Mouse (Mus musculus) lung, adult 2 months (tissue): ENCODE measurements around the gene Pik3r5. TPM values are rescaled to one million over a fixed set of nuclear protein-coding genes. Genes with fewer than 3 reads are reported as not detected.

Experiments
- DNase-seq: peaks from one replicate; pipeline ENCODE4 v3.0.0; 2022
- H3K4me1 ChIP-seq: fragments of 200-500 bp; 2 replicates; pipeline ENCODE4 v1.6.1; 2011; ENCODE audit warnings: low read length; ENCODE audit not compliant: control insufficient read depth, insufficient read depth
- H3K4me3 ChIP-seq: fragments of 200-500 bp; replicated peaks from 2 replicates; pipeline ENCODE3; 2011; ENCODE audit warnings: low read depth, mild to moderate bottlenecking, control low read depth, low read length; ENCODE audit errors: extremely low read depth
- CTCF ChIP-seq: fragments of 200-500 bp; IDR thresholded peaks from 2 replicates; pipeline ENCODE4 v1.5.1; 2011; ENCODE audit warnings: mild to moderate bottlenecking, low read length, control low read depth; ENCODE audit not compliant: insufficient read depth
- POLR2A ChIP-seq: fragments of 200-500 bp; IDR thresholded peaks from 2 replicates; pipeline ENCODE4 v1.6.1; 2011; ENCODE audit warnings: low read depth, mild to moderate bottlenecking, control low read depth, low read length, borderline replicate concordance; ENCODE audit errors: extremely low read depth
- WGBS: fragments of 180-500 bp; shearing (Covaris S2); methylation state at CpG from one replicate; pipeline ENCODE4 v1.1.7; 2018; 5-methylcytosine and 5-hydroxymethylcytosine counted together
- polyA plus RNA-seq: library from polyadenylated mRNA; depleted of rRNA; stranded (reverse); fragments of >200 nt; gene quantifications from 2 replicates; pipeline ENCODE4 v1.2.3, GENCODE M21; 2012

The Pik3r5 gene
- polyA plus RNA-seq, 1 experiment = 11.7 TPM

DNA sequence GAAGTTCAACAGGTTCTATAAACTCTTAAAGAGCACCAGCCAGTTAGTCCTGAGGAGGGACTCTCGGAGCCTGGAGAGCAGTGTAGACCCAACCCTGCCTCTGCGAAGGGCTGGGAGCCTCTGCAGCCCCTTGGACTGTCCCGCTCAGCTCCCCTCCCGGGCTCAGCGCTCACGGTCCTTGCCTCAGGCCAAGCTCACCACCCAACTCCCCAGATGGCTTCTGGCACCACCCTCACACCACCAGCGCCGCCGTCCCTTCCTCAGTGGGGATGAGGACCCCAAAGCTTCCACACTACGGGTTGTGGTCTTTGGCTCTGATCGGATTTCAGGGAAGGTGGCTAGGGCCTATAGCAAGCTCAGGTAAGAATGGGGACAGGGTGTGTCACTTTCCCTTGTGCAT lies 60.7 kb downstream of the Pik3r5 start:
- Histone ChIP-seq H3K4me1 (no peaks in the 10 kb centered on the region), H3K4me3 (no peak overlapping the region)
- WGBS = 90% methylated on average over 11 of the region's 11 CpGs
- no peak for DNase-seq
- TF ChIP-seq CTCF (no peak), POLR2A (no peak)

DNA sequence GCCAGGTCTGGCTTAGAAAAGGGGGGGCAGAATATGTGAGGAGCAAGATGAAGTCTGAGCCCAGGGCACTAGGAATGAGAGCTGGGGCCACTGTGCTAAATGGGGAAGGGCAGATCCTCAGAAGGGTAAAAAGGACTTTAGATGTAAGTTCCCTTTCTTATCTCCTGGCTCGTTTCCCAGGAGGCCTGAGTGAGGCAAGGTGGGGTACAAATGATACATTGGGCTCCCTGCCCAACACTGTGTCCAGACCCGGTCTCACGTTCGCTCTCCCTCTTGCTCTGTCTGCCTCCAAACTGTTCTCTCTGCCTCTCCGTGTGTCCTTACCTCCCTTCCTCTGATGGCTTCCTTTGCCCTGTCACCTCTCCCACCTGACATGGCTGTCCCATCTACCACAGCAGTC lies 61.8 kb downstream of the Pik3r5 start:
- TF ChIP-seq CTCF (no peak), POLR2A (no peak)
- H3K4me3 ChIP-seq = no peak overlapping the region
- H3K4me1 ChIP-seq = no peaks in the 10 kb centered on the region
- no peak for DNase-seq
- 52% methylated on average over 5 of the region's 5 CpGs for WGBS

DNA sequence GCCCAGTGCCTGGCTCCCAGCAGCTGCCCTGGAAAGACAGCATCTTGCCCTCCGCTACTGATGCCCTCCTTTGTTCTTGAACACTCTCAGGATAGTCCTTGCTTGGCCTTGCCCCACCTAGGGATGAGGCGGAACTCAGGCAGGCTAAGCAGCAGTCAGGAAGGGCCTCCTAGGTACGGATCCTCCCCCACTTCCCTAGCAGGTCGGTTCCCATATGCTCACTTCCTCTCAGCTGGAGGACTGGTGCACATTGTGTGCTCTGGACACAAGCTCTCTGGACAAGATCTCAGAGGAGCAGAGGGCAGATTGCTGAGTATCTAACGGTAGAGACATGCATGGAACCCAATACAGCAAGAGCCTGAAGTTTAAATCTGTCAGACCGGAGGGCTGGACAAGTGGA lies 65.2 kb downstream of the Pik3r5 start:
- DNase-seq = no peak
- no peak for TF ChIP-seq POLR2A
- no peak for TF ChIP-seq CTCF
- WGBS = 43% methylated on average over 6 of the region's 6 CpGs
- Histone ChIP-seq H3K4me1 (peaks cover 2% of the 10 kb centered on the region; the same call in 1 of the 2 replicates), H3K4me3 (no peak overlapping the region)

DNA sequence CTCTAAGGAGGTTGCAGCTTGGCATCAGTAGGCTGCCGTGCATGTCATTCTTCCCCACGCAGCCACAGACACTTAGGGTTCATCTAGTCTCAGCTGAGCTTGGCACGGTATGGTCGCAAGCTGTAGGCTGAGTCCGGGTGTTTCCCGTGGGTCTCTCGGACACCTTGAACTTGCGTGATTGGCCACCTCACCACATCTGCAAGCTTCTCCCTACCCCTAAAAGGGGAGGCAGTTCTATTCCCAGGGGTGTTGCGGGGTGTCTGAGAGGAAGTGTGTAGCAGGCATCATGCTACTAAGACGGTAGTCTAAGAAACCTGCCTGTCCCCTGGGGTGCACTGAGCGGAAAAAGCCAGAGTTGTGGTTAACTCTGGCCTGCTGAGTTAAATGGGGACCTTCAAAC lies 66.6 kb downstream of the Pik3r5 start:
- TF ChIP-seq CTCF = no peak
- no peak for TF ChIP-seq POLR2A
- Histone ChIP-seq H3K4me3 (no peak overlapping the region), H3K4me1 (peaks cover 3% of the 10 kb centered on the region)
- DNase-seq = no peak
- WGBS = 84% methylated on average over 11 of the region's 11 CpGs

DNA sequence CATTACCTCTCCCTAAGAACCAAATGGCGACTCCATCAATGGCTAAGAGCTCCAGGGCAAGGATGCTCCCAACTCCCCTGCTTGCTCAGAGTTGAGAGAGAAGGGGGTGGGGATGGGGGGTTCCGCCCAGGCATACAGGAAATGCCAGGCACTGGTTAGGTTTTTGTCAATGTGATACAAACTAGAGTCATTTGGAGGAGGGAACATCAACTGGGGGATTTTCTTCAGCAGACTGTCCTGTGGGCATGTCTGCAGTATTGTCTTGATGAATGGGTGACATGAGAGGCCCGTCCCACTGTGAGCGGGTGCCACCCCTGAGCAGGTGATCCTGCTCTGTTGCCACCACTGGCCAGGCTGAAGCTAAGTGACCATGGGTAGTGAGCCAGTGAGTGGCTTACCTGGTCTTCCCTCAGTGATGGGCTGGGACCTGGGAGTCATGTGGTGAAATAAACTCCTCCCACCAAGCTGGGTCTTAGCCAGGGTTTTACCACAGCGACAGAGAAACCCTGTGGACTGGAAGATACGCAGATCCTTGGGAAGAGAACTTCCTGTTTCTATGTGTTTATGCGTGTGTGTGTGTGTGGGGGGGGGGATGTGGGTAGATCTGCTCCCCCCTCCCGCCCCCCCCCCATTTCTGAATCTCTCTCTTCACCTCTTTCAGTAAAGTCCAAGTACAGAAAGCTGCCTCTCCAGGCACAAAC lies 67.2 kb downstream of the Pik3r5 start:
- H3K4me3 ChIP-seq = no peak overlapping the region
- DNase-seq = no peak

DNA sequence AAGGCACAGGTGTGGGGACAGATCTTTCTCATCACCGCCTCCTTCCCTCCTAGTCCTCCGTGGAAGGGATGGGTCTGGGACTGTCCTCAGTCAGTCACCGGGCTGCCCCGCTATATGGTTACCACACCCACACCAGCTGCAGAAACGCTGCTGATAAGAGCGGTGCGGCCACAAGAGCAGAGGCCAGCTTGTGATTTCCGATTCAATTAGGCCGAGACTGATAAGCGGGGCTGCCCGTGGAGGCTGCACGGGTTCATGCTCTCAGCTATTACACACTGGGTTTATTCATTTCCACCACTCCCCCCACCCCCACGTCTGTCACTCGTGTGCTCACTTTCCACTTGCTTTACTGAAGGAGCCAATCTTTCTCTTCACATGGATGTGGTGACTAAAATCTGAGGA lies 69.0 kb downstream of the Pik3r5 start:
- TF ChIP-seq POLR2A = no peak

More for the DNA sequence above, 67.2 kb downstream of the Pik3r5 start:
- TF ChIP-seq CTCF = no peak
- TF ChIP-seq POLR2A = no peak
- H3K4me1 ChIP-seq = peaks cover 5% of the 10 kb centered on the region
- WGBS = 51% methylated on average over 8 of the region's 8 CpGs

DNA sequence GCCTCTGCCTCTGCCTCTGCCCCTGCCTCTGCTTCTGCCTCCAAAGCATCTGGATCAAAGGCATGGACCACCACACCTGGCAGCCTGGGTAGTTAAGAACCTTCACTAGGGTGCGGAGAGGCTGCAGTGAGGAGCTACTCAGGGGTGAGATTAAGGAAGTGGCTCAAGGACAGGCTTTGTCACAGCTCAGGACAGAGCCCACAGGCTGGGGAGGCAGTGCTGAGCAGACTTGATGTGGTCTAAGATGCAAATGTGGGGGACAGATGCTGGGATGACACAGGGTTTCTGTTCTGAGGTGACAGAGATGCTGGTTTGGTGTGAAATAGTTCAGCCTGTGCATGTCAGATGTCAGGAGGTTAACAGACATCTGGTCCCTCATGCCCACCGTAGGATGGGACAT lies 70.5 kb downstream of the Pik3r5 start:
- WGBS = 59% methylated on average over 2 of the region's 2 CpGs
- no peak overlapping the region for H3K4me3 ChIP-seq
- TF ChIP-seq POLR2A (no peak), CTCF (no peak)

More for the DNA sequence above, 69.0 kb downstream of the Pik3r5 start:
- Histone ChIP-seq H3K4me3 (no peak overlapping the region), H3K4me1 (peaks cover 7% of the 10 kb centered on the region)
- 31% methylated on average over 14 of the region's 14 CpGs for WGBS
- DNase-seq = no peak

DNA sequence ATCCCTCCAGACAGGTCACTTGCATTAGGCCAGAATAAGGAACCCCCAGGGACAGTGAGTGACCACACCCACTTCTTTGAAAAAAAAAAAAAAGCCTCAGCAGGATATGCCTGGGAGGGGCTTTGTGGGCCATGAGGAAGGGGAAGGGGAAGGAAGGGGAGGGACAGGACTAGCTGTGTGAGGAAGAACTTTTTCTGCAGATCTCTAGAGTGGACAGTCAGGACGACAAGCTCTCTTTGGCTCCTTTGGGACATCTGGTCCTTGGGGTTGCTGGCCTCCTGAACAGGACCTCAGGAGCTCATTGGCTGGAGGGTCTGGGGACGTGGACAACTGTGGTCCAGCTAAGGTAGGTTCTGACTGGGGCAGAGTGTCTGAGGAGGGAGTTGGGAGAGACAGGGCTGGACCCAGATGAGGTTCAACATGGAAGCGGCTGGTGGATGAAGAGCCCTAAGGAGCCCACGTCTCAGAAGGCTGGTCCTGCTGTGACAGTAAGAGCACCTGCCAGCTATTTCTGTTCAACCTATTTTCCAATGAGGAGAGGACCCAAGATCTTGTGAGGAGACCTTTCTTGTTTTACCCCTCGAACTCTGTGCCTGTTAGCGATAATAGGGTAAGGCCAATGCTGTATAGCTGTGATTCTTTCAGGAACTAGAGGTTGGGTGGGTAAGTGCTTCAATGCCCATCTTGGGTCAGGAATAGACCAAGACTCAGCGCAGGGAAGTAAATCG lies 71.1 kb downstream of the Pik3r5 start, which contains the start of gene Pik3r6:
Gene Pik3r6 (plus strand): TSS at position 118 of the 728 bp plus-strand sequence.
- peak; percentile 56; the same call in 1 of the 2 replicates for TF ChIP-seq POLR2A
- TF ChIP-seq CTCF = no peak
- DNase-seq = no peak
- WGBS = 71% methylated on average over 8 of the region's 8 CpGs
- Histone ChIP-seq H3K4me3 (peak within 1 kb of the TSS; percentile 85), H3K4me1 (peaks cover 7% of the 10 kb centered on the region)

More for the DNA sequence above, 70.5 kb downstream of the Pik3r5 start:
- peaks cover 7% of the 10 kb centered on the region for H3K4me1 ChIP-seq
- no peak for DNase-seq

DNA sequence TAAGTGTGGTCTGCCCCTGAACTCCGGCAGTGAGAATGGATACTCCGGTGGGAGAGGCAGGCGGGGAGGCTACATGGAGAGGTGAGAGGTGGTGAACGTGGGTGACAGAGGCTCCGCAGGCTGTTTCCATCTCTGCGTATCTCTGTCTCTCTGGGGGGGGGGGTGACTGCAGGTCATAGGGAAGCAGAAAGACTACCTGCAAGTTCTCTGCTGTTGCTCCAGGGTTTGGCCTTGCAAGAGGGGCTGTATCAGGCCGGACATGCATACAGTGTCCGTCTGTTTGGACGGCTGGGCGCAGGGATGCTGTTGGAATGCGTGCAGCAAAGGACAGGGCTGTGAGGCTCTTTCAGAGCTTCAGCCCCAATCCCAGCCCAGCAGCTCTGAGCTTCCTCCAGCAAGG lies 73.0 kb downstream of the Pik3r5 start:
- TF ChIP-seq POLR2A (no peak), CTCF (no peak)
- Histone ChIP-seq H3K4me3 (no peak overlapping the region), H3K4me1 (peaks cover 7% of the 10 kb centered on the region)
- WGBS = 70% methylated on average over 11 of the region's 11 CpGs
- no peak for DNase-seq
